Mouse (Mus musculus) regulatory T cell (primary cell): Measurements from ENCODE around the gene BC030867.
"Not testable (repeated sequence)": the region's sequence is repeated elsewhere in the genome, so short reads cannot be mapped to it uniquely, and the experiment has no call there.

Source experiments
- in situ Hi-C: fragments of 300-600 bp; cut with MboI, MseI; formaldehyde crosslinking; loops from one replicate; pipeline ENCODE4 v1.15.1; 2025; ENCODE audit warnings: high pct_unique_total_duplicates

BC030867 gene

GRCm38 (mm10) chr11:102249351-102250090 is 839 bp downstream of the BC030867 start:
- in situ Hi-C loops: no loop called here

- in situ Hi-C loops: no loop called here
Measured at GRCm38 (mm10) chr11:102257514-102257913, 8.8 kb downstream of the BC030867 start.

GRCm38 (mm10) chr11:102258095-102258494 is 9.4 kb downstream of the BC030867 start:
- in situ Hi-C loops: no loop called here

GRCm38 (mm10) chr11:102258521-102258920 is 9.8 kb downstream of the BC030867 start:
- in situ Hi-C loops: no loop called here

DNA sequence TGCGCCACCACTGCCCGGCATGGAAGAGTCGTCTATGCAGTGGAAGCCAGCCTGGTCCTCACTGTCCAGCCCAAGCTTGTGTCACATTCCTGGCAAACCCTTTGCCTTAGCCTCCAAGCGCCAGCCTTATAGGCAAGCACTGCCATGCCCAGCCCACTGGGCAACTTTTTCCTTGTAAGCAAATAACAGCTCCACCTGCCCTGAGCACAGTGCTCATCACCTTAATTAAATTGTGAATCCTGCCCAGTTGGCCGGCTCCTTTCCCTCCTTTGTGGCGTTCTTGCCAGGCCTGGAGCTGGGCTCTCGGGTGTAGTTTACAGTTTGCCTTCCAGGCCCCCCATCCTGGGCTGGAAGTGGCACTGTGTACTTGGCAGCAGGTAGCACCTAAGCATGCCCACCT is 14.5 kb downstream of the BC030867 start:
- in situ Hi-C loops: no loop called here

DNA sequence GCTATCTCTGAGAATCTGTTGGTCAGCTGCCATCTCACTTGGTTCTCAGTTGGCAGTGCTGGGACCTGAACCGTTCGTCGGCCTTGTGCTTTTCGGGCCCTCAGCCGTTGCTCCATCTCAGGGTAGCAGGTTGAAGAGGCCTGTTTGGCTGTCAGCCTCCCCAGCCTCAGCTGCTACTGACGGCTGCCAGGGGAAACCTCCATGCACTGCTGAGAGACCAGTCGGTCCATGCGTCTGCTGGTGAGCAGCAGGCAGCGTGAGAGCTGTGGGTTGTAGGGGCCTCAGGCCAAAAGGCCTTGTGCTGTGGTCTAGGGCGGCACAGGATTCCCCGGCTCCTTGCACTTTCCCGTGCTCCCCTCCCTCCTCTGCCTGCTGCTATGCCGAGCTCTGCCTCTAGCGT is 17.1 kb downstream of the BC030867 start:
- in situ Hi-C loops: no loop called here

DNA sequence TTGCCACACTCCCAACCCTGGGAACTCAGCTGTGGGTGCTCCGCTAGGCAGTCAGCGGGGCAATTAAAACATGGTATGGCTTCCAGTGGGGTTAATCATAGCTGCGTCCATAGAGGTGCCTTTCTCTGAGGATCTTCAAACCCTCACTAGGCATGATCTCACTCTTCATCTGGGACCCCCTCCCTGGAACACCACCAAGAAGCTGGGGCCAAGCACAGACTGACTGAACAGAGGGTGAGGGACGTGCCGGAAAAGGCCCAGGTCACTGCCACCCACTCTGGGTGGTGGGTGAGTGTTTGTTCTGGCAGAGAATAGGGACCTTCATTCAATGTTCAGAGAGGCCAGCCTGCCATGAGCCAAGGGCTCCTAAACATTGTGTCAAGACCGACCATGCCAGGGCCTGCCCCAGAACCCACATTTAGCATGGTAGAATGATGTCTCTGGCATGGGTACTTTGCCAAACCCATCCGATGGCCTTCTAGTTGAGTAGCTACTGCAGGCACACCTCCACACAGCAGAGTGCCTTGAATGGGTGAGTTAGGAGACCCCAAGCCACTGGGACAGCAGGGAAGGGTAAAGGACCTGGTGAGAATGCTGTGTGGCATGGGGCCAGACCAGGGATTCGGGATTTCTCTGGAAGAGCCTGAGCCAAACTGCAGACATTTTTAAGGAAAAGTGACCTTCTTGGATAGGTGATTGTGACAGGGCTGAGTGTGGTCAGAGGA is 18.1 kb downstream of the BC030867 start:
- in situ Hi-C loops: no loop called here

DNA sequence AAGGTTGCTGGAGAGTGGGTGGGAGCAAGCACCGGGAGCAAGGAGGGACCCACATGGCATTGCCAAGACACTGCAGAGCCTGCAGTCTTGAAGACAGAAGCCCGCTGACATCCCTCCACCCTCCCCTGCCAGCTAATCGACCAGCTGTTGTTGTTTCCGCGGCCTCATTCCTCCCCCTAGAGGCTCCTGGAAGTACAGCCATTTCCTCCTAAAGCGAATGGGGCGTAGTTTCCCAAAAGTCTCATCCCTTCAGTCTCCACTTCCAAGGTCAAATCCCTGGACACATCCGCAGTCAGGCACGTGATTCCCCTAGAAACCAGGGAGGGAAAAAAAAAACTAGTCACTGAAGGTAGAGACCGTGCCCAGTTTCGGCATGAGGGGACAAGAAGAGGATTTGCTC is 18.8 kb downstream of the BC030867 start:
- in situ Hi-C loops: no loop called here

DNA sequence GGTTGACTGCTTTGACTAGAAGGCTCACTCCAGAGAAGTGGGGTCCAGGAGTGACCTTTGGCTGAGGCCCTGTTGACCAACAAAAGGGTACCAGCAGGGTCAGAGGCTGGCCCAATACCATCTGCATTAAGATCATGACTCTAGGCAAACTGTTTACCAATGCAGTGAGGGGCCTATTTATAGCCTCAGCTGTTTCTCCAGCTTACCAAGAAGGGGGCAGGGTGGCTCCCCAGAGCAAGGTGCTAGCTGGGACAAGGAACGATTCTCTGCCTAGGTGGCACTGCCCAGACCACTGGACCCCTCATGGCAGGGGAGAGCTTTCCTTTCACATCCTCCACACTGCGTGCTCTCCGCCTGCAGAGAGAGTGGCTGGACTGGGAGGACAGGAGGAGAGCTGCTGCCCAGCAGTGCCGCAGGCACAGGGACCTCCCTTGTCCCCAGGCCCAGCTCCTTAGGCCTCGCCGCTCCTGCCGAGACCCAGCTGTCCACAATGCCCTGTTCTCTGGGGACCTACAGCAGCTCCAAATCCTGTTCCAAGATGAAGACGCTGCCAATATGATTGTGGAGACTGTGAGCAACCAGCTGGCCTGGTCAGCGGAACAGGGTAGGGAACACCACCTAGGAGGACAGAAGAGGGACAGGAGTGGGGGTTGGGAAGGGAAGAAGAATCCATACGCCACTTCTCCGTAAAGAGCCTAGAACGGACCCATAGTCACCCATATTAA is 20.0 kb downstream of the BC030867 start, which contains the start of gene Asb16:
Asb16 (plus strand) TSS at position 224 of the 725 bp plus-strand sequence.
- in situ Hi-C loops: no loop called here

DNA sequence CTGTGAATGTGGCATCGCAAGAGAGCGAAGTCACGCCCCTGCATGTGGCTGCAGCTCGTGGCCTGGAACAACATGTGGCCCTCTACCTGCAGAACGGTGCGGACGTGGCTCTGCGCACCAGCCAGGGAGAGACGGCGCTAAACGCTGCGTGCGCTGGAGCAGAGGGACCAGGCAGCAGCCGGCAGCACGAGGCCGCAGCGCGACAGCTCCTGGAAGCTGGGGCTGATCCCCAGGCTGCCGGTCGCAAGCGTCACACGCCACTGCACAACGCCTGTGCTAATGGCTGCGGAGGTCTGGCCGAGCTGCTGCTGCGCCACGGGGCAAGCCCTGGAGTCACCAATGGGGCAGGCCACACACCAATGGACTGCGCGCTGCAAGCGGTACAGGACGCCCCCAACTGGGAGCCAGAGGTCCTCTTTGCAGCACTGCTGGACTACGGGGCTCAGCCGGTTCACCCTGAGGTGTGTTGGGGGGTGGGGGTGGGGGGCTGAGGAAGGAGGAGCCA is 27.8 kb downstream of the BC030867 start:
- in situ Hi-C loops: loop anchor here (10.0 kb wide), 1 partner anchor 412 kb away; no protein-coding TSS in a partner anchor

DNA sequence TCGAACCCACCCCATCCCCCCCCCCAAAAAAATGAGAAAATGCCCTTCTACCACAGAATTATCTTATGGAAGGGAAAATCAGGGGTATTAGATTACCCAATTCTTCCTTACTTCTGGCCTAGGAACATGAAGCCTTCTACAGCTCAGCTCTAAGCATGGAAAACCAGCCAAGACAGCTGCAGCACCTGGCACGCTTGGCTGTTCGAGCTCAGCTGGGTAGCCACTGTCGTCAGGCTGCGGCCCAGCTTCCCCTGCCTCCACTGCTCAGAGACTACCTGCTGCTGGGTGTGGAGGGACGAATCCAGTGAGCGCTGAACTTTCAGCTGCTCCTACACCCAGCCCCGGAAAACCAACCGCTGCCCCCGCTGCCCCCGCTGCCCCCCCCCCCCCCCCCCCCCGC is 29.1 kb downstream of the BC030867 start:
- in situ Hi-C loops: loop anchor here (10.0 kb wide), 1 partner anchor 413 kb away; no protein-coding TSS in a partner anchor

GRCm38 (mm10) chr11:102279595-102279994 is 30.9 kb downstream of the BC030867 start:
- in situ Hi-C loops: loop anchor here (10.0 kb wide), 1 partner anchor 415 kb away; no protein-coding TSS in a partner anchor

DNA sequence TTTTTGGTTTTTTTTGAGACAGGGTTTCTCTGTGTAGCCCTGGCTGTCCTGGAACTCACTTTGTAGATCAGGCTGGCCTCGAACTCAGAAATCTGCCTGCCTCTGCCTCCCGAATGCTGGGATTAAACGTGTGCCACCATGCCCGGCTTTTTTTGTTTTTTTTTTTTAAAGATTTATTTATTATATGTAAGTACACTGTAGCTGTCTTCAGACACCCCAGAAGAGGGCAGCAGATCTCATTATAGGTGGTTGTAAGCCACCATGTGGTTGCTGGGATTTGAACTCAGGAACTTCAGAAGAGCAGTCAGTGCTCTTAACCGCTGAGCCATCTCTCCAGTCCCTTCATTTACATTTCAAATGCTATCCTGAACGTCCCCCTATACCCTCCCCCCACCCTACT is 31.6 kb downstream of the BC030867 start:
- in situ Hi-C loops: not testable (repeated sequence)

- in situ Hi-C loops: no loop called here
Measured at GRCm38 (mm10) chr11:102283922-102284321, 35.2 kb downstream of the BC030867 start.

DNA sequence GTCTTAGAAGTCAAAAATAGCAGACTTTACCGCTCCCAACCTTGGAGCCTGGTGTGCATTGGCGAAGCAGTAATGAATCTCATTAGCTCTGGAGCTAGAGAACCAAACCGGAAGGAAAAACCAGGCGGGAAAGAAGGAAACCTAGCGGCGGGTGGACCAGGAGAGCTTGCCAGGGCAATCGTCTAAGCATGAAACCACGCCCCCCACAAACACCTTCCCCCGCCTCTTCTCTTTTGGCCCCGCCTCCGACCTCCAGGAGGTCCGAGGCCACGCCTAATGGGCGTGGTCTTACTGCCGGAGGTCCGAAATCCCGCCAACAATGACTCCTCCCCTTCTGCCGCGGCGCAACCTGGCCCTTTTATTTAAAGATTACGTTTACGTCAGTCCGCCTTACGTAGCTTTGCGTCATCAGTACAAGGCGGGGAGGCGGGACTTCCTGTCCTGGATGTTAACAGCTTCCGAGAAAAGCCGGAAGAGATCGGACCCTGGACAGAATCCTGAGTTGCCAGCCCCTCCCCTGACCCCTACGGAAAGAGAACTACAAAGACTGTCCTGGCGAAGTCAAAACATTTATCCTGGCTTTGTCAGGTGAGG is 35.9 kb downstream of the BC030867 start, which contains the start of gene Tmub2:
Tmub2 (plus strand) TSS at position 431 of the 594 bp plus-strand sequence.
- in situ Hi-C loops: no loop called here

- in situ Hi-C loops: no loop called here
Measured at GRCm38 (mm10) chr11:102285095-102285834, 36.6 kb downstream of the BC030867 start.

DNA sequence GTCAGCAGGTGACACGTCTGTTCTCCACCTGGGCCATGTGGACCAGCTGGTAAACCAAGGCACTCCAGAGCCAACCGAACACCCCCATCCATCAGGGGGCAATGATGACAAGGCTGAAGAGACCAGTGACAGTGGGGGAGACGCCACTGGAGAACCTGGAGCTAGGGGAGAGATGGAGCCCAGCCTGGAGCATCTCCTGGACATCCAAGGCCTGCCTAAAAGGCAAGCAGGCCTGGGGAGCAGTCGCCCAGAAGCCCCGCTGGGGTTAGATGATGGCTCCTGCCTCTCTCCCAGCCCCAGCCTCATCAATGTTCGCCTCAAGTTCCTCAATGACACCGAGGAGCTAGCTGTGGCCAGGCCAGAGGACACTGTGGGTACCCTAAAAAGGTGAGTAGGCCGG is 38.8 kb downstream of the BC030867 start:
- in situ Hi-C loops: no loop called here

DNA sequence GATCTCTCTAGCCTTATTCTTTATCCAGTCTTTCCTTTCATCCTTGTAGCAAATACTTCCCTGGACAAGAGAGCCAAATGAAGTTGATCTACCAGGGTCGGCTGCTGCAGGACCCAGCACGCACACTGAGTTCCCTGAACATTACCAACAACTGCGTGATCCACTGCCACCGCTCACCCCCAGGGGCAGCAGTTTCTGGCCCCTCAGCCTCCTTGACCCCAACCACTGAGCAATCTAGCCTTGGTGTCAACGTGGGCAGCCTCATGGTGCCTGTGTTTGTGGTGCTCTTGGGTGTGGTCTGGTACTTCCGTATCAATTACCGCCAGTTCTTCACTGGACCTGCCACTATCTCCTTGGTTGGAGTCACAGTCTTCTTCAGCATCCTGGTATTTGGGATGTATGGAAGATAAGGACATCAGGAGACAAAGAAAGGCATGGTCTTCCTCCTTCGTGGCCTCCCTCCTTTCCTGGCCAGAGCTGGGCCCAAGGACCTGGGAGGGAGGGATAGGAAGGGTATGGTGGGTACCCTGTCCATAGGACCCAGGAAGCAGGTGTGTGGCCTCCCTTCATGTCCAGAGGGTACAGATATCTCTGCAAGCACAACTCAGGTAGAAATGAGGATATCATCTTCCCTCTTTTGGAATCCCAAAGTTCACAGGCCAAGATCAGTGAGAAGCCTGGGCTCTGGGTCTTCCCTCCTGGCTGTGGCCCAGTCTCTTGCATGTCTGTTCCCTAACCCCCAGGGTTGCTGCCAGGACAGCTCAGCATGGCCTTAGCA is 39.5 kb downstream of the BC030867 start:
- in situ Hi-C loops: no loop called here

DNA sequence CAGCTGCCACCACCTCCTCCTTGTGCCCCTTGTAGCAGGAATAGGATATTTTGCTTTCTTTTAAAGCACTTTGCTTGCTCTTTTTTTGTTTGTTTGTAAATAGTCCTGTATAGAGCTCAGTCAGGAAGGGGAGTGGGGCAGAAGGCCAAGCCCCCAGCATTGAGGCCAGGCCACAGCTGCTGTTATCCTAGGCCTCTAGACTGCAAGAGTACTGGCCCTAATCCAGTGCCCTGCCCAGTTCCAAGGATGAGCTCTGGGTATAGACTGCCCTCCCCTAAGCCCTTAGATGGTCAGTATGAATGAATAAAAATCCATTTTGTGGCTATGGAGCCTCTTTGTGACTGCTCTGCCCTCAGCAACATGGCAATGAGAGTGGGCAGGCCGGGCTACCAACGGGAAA is 40.2 kb downstream of the BC030867 start:
- in situ Hi-C loops: no loop called here
